Mouse (Mus musculus) adrenal gland, adult 8-10 months (tissue): ENCODE results near the gene Bhlha15. TPM values are rescaled to one million over a fixed set of nuclear protein-coding genes. Genes with fewer than 3 reads are reported as not detected.
A peak's percentile ranks its signal among the peaks of the same experiment; 100 is the strongest.

Experiments used
- DNase-seq: peaks from one replicate; pipeline ENCODE4 v3.0.0; 2022
- total RNA-seq, 4 experiments: library from RNA; stranded (reverse); gene quantifications; 2 replicates each; pipeline ENCODE4 v1.2.4; 2022

Gene Bhlha15
- total RNA-seq, 4 experiments from 2014 or later, result 0.61 to 3.0 (median 2.3) TPM

DNA sequence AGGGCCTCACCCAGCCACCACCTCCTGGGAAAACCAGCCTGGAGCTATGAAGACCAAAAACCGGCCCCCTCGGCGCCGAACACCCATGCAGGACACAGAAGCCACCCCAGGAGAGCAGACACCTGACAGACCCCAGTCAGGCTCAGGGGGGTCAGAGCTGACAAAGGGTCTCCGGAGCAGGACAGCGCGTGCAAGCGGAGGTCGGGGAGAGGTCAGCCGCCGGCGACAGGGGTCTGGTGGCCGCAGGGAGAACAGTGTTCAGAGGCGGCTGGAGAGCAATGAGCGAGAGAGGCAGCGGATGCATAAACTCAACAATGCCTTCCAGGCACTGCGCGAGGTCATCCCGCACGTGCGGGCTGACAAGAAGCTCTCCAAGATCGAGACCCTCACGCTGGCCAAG lies 940 bp downstream of the Bhlha15 start:
- no peak for DNase-seq

DNA sequence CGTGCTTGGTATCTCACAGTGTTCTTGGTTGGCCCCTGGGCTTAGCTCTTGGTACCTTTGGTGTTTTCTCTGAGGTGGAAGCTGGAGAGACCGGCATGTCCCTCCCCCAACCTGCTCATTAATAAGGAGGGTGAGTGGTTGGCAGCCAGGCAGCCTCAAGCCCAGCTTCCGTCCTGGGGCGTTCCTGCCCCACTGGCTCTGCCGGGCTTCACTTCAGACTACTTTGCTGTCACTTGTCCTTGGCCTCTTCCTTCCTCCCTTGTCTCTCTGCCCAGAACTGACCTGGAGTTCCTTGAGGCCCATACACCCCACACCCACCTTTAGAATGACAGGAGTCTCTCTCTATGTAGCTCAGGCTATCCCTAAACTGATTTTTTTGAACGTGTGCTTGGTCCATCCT lies 2.6 kb downstream of the Bhlha15 start:
- no peak for DNase-seq

DNA sequence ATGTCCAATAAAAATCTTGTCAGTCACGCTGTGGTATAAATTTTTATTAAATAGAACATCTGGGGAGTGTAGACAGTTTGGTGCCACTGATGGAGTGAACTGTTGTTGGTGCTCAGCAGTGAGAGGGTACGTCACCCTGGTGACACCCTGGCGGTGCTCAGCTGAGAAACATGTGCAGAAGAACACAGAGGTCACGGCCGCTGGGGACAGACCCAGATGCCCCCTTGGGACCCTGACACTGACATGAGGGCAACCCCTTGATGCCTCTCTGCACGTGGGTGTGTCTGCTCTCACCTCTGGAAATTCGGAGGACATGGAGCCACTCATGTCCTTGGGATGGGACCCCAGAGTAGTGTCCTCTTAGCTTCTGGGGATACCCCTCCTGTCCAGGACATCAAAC lies 4.3 kb downstream of the Bhlha15 start:
- DNase-seq, result no peak

DNA sequence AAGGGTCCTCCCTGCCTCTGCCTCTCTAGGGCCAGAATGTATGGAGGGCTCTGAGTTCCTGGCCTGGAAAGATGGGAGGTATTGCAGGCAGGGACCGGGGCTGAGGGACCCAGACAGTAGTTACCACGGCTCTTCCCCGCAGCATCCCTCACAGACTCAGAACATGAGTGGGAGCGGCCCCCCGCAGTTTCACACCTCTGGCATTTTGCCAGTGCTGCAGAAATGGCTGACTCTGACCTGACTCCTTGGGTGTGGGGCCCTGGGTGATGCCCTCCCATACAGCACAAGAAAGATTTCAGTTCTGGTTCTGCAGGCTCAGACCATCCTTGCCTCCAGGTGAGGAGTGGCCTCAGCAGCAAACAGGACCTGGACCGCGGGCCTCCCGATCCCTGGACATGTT lies 5.5 kb downstream of the Bhlha15 start:
- no peak for DNase-seq

DNA sequence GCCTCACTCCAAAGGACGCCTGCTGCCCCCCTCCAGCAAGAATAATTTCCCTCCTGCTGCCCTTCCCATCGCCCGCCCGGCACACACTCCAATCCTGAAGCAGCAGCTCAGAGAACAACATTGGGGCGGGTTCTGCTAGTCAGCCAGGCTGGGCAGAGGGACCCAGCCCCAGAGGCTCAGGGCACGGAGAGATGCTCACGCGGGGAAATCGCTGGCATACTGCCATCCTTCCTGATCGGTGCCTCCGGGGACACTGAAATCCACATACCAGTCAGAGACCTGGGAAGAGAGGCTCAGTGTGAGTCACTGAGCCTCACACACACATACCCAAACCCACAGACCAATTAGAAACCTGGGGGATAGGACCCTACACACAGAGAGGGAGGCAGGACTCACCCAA lies 10.5 kb downstream of the Bhlha15 start:
- DNase-seq, result no peak

DNA sequence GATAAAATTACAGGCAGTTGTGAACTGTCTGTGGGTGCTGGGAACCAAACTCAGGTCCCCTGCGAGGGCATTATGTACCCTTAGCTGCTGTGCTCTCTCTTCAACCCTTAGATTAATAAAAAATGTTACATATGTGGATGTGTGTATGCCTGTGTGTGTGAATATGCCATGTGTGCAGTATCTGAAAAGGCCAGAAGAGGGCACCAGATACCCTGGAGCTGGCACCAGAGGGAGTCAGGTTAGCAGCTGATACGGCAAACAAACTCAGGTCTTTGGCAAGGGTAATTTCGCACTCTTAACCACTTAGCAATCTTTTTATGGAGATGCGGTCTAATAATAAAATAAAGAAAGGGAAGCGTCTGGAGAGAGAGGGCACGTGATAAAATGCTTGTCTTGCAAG lies 12.3 kb downstream of the Bhlha15 start:
- no peak for DNase-seq

DNA sequence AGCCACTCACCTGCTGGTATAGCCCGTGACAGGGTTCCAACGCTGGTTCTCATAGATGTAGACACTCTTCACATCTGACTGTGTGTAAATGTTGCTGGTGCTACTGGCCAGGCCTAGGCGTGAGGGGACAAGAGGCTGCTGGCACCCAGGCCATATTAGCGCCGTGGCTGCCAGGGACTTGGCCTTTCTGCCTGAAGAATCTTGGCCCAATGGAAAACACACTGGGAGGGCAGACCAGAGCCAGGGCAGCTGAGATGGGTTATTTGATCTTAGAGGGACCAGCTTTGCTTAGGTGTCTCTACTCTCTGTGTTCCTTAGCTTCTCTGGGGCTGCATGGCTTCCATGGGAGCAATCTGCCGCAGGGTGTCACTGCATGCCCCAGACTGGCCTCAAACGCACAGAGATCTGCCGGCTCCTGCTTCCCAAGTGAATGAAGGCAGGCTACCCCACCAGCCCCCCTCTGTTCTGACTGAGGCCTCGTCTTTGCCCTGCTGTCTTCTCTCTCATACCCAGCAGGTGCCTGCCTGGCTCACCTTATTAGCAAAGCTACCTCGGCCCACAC lies 13.4 kb downstream of the Bhlha15 start:
- no peak for DNase-seq

DNA sequence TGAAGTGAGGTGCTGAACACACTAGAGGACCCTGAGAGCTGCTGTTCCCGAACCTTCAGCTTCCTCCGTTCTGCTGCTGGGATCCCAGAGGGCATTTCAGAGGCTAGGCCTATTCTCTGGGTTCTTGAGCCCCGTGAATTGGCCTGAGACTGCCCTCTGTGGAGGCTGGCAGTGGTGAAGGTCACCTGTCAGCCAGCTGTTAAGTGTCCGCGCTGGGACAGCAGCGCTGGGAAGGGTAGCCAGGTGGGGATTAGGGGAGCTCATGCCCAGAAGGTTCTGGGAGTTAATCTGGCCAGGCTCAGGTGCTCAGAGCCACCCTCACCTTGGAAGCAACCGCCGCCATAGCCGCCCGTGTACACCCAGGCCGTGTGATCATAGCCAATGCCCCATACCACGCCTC lies 14.2 kb downstream of the Bhlha15 start:
- no peak for DNase-seq

DNA sequence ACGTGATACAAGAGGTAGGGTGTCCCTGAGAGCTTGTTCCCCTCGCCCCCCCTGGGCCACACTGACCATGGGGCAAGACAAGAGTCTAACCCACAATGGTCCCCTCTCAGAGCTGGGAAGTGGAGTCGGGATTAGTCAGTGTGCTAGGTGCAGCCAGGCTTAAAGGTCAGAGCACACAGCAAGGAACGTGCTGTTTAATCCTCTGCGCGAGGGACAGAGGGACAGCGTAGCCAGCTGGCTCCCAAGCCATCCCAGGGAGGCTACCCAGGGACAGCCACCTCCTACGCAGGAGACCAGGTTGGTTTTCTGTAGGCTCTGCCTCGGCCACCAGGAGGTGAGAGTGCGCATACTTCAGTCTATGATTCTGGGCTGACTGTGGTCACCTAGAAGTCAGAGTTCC lies 14.8 kb downstream of the Bhlha15 start:
- DNase-seq, result no peak

DNA sequence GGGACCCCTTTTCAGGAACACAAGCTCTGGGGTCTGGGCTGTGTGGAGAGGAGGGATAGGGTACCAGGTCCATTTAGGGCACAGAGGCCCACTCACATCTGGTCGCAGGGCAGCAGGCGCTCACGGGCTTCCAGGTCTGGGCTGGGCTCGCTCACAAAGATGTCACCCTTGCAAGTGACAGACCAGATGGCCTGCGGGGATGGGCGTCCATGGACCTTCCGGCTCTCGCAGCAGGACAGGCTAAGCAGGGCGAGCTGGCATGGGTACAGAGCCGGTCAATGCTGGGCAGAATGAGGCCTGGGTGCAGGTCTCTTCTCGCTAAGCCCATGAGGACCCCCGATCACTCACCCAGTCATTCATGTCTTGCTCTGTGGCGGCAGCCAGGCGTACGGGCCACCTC lies 16.0 kb downstream of the Bhlha15 start:
- no peak for DNase-seq

DNA sequence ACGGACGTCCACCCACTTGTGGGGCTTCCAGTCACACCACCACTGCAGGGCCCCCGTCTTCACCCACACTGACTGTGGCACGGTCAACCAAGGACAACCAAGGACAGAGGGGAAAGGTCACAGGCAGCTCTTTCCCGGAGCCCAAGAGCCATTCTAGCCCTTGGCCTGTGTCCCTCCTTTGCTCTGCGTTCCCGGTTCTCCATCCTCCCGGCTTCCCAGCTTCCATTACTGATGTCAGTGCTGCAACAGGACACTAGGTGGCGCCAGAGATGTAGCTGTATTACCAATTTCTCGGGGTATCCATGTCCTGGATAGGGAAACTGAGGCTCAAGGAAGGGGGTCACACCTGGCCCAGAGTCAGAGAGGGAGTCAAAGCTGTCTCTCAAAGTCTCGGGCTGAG lies 17.4 kb downstream of the Bhlha15 start:
- DNase-seq, result no peak

DNA sequence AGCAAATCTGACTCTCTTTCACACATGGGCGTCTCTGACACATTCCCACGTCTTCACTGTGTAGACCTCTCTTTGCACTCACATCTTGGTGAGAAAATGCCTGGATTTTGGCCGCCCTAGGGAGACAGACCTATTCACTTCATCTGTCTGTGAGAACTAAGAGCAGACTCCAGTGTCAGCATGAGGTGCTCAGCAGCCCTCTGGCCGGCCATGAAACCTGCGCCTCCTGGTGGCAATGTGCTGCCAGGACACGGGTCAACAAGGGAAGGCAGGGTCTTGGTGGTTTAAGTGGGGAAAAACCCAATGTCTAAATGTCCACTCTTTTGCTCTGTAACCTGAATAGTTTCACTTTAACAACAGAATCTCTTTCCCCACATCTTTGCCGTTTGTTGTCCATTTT lies 24.4 kb downstream of the Bhlha15 start:
- DNase-seq, result no peak

DNA sequence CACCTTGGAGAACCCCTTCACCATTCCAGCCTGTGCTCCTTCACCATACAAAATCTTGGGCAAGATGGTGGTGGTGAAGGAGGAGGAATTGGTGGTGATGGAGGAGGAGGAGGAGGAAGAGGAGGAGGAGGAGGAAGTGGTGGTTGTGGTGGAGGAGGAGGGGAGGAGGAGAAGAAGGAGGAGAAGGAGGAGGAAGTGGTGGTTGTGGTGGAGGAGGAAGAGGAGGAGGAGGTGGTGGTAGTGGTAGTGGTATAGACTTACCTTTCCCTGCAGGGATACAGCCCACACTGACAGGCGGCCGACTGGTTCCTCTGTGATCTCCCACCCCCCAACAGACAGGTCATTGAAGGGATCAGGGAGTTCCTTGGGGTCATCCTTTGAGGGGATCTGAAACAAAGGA lies 25.9 kb downstream of the Bhlha15 start:
- no peak for DNase-seq

DNA sequence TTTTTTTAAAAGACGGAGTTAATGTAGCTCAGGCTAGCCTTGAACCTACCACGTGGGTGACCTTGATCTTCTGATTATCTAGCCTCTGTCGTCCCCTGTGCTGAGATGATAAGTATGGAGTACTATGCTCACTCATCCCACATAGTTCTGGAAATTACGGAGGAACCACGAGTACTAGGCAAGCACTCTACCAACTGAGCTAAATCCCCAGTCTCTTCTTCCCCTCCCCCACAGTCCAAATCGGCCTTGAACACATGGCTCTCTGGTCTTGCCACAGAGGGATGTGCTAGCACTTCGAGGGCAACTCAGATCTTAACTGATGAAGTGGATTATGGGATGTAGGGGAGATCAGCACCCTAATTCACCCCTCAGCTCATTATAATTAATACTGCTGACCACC lies 28.0 kb downstream of the Bhlha15 start:
- no peak for DNase-seq

DNA sequence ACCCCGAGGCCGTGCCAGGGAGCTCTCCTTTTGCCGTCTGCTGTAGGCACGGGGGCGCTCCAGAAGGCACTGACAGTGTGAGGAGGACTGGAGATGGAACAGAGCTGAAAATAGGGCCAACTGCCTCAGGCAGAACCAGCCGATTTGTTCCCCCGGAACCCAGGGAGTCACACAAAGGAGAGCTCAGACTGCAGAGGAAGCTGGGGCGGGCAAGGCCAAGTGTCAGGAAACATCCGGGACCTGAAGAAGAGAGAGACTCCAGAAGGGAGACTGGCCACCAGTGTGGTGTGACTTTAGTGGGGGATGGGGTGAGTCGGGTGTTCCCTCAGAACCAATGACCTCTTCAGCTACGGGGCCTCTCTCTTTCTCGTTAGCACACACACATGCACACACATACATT lies 29.2 kb downstream of the Bhlha15 start:
- no peak for DNase-seq

DNA sequence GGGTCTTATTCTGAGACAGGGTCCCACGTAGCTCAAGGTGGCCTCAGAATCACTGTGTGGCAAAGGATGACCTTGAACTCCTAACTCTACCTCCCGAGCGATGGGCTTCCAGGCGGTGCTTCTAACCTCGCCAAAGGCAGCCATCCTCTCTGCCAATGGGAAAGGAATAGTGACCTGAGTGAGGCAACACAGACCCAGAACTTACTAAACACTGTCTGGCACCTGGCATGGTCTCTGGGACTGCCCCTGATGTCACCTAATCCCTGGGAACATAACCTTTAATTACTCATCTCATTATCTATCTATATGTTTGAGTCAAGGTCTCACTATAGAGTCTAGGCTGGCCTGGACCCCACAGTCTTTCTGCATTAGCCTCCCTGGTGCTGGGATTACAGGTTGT lies 29.9 kb downstream of the Bhlha15 start:
- DNase-seq, result no peak

DNA sequence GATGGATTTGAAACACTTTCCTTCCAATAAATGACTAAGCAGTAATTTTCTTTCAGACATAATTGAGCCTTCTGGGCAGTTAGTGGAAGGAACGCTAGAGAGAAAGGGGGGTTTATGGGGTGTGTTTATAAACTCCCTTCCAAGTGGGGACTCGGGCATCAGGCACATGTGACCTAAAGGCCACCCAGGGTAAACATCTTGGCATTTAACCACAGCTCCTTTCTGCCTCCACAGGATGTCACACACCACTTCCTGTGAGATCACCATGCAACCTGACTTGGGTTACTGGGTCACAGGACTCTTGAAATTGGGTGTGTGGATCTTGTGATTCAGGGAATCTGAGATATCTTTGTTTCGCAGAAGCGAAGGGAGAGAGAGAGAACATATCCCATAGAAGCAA lies 31.2 kb downstream of the Bhlha15 start:
- no peak for DNase-seq

DNA sequence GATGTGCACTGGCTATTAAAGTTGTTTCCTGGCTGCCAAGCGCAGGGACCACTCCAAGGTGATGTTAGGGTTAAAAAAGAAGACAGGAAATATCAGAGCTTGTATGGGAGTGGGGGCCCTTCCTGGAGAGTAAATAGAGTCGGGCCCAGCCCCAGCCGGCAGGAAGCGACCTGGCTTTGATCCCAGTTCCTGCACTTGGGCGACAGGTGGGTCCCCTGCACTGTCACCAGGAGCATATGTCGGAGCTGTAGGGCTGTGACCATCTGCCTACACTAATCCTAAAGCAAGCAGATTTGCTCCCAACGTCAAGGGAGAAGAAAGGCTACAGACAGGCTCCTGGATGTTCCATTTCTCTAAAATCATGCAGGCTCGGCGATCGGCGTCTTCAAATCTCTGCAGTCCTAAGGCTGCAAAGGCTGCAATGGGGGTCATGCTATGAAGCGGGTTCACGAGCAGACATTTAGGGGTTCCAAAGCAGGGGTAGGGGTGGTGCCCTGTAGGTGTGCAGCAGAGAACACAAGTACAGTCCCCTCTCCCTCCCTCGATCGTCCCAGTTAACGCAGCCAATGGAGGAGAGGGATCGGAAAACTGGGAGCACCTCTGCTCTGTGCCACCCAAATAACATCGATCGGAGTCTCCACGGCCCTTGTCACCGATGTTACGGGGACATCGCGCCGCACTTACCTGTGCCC lies 32.9 kb downstream of the Bhlha15 start:
- DNase-seq, result peak; percentile 48

DNA sequence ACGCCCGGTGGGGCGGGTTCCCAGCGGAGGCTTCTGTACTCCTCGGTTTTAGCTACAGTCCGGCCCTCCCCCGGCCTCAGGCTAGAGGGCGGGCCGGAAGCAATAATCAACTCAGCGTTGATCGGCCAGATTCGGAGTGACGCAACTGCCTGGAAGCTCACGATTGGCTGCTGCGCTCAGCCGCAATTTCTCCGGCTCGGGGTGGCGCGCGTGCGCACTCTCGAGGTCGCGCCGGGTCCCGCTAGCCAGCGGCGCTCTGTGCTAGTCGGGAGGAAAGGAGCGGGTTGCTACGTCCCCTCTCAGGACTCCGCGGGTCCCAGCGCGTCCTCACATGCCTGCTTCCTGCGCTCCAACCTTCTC lies 33.4 kb downstream of the Bhlha15 start, which contains the start of gene Tecpr1:
Gene Tecpr1, minus strand, starts transcription at position 113 of the 360 bp plus-strand sequence.
- peak; percentile 95 for DNase-seq

DNA sequence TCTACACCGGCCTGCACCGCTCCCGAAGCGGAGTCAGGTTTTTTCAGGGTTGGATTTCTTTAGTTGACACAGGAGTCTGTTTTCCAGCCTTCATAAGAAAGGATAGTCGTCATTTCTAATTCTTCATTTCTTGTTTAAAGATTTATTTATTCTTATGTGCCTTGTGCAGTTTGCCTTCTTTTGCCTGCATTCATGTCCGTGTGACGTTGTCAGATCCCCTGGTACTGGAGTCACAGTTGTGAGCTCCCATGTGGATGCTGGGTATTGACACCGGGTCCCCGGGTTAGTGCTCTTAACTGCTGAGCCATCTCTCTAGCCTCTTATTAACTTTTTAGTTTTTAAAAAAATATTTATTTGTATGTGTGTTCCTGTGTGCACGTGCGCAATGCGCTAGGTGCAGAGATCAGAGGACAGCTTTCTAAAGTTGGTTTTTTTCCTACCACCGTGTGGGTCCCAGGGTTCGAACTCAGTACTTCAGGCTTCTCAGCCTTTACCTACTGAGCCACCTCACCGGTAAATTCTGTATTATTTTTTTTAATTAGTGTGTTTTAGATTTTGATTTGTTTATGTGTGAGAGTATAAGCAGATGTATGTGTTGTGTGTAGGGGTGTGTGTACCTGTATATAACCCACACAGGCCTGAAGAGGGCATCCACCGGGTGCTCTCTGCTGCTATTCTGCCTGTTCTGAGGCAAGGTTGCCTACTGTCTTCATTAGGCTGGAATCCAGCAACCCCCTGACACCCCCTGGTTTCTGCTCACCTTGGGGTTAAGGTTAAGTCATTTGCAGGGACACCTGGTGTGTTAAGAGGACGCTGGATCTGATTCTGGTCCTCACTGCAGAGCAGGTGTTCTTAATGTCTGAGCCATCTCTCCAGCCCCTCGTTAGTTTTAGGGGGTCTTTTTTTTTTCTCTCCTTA lies 34.1 kb downstream of the Bhlha15 start:
- DNase-seq, result no peak

DNA sequence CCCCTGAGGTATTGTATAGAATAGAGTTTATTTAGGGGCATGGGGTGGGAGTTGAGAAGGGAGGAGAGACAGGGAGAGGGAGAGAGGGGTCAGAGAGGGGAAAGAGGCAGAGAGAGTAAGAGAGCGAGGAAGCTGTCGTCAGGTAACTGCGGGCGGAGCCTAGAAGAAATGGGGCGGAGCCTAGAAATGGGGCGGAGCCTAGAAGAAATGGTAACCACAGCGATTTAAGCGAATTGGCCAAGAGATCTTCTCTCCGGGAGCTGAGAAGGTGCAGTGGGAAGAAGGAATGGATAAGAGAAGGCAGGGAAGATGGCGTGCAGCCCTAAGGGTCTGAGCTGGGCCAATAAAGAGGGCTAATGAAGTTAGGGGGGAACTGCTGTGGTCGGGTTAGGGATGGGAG lies 36.1 kb downstream of the Bhlha15 start:
- no peak for DNase-seq

DNA sequence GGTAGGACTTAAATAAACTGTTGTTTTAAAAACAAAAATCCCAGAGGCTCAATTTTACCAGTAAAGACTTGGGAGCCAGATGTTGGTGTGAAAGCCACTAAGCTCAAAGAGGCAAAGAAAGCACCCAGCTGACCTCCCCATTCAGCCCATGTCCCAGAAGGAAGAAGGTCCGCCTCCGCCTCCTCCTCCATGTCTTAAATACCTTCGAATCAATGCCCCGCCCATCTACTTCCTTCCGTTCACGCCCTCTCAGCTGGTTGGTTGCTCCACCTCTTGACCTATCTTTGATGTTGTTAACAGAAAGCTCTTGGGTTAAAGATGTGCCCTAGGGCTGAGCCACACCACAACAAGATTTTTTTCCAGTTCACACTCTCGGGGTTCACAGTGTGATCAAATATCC lies 40.1 kb downstream of the Bhlha15 start:
- no peak for DNase-seq

DNA sequence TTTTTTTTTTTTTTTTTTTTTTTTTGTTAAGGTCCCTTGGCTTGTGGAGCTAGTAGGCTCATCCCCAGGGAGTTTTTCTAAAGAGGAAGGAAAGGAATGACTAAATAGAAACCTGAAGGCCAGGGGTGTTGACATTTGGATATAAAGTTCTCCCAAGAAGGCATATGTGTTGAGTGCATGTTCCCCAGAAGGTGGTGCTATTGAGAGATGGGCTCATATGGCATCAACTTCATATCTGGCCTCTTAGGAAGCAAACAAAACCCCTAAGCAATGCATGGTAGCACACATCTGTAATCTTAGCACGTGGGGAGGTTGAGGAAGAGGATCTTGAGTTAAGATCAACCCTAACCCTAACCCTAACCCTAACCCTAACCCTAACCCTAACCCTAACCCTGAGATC lies 41.3 kb downstream of the Bhlha15 start:
- DNase-seq, result no peak

DNA sequence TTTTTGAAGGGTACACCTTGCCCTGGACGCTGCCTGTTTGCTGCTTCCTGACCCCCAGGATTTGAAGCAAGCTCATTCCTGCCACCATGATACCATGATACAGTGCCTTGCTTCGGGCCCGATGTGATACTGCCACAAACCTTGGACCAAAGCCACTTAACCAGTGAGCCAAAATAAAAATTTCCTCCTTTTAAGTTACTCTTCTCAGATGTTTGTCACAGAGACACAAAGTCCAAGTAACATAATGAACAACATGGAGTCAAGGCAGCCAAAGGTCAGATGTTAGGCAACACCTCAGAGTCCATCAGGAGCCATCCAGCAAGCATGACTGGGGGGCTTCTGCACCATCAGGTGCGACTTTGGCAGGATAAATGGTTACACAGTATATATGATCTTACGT lies 42.4 kb downstream of the Bhlha15 start:
- no peak for DNase-seq
